Mouse (Mus musculus): Measurements from ENCODE around the gene Ino80b.

Gene Ino80b

DNA sequence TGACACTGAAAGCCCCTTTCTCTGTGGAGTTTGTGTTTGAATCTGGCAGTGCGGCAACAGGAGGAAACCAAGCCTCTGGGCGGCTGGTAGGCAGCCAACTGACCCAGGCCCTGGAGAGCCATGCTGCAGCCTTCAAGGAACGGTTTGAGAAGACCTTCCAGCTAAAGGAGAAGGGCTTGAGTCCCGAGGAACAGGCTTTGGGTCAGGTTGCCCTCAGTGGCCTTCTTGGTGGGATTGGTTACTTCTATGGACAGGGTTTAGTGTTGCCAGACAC lies 8.1 kb downstream of the Ino80b start:
- CTCF ChIA-PET, result interaction anchor here in 1 of 4 experiments (1.1 to 1.6 kb wide), 2 partner anchors 9 to 16 kb away, joined by 3 to 5 read pairs; partner anchors contain the start of genes Ccdc142 and Gm42688
- POLR2A ChIA-PET, result interaction anchor here (0.6 to 8.8 kb wide), 8 partner anchors 9 to 63 kb away, joined by 3 to 75 read pairs (median 5); partner anchors contain the start of genes 1700003E16Rik (in 1 of the 4), Aup1 (in 1 of the 4), Htra2 (in 1 of the 4) and Mrpl53 (in 1 of the 4)

DNA sequence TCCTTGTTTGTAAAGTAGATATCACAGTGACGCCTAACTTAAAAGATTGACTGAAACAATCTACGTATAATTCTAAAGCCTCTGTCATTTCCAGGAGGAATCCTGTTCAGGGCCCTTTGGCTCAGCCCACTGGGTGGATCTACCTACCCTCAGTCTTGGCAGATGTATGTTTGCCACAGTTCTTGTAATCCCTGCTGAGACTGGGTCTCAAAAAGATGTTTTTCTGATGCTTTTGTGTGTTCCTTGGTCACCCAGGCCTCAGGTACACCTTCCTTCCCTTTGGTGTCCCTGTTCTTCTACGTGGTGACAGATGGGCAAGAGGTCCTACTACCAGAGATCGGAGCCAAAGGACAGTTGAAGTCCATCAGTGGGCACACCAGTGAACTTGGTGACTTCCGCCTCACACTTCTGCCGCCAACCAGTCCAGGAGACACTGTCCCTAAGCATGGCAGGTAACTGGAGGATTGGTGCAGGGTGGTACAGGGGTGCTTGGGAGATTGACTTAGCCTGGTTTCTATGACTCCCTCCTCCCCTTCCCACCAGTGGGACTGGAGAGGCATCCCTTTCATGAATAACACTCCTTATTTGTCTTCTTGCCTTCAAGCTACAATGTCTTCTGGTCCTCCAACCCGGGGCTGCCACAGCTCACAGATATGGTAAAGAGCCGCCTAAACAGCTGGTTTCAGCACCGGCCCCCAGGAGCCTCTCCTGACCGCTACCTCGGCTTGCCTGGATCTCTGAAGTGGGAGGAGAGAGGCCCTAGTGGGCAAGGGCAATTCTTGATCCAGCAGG lies 8.7 kb downstream of the Ino80b start:
- ChIA-PET CTCF (interaction anchor here in 1 of 4 experiments (1.1 kb wide), 1 partner anchor 15 kb away, joined by 3 read pairs; the partner anchor contains the start of genes Ccdc142 and Gm42688), POLR2A (interaction anchor here in 3 of 4 experiments (0.8 to 8.8 kb wide), 9 partner anchors 8 to 62 kb away, joined by 3 to 75 read pairs (median 3); partner anchors contain the start of genes 1700003E16Rik (in 1 of the 3), Aup1 (in 1 of the 3), Htra2 (in 1 of the 3) and Mrpl53 (in 1 of the 3))

DNA sequence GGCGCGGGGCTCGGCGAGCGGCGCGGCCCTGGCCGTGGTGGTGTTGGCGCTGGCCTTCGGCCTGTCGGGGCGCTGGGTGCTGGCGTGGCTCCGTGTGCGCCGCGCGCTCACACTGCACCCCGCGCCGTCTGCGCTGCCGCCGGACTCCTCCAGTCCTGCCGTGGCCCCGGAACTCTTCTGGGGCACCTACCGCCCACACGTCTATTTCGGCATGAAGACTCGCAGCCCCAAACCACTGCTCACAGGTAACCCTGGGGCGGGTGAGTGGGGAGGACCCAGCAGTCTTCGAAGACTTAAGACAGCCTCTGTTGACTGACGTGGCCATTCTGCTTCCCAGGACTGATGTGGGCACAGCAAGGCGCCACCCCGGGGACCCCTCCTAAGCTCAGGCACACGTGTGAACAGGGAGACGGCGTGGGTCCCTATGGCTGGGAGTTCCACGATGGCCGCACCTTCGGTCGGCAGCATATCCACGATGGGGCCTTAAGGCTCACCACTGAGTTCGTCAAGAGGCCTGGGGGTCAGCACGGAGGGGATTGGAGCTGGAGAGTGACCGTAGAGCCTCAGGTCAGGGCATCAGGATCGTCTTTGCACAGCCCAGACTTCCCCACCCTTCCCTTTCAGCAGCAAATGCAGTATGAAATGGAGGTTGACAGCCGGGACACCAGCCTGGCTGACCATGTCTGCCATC lies 9.4 kb downstream of the Ino80b start:
- POLR2A ChIA-PET, result interaction anchor here in 1 of 4 experiments (0.8 to 6.4 kb wide), 4 partner anchors 7 to 61 kb away, joined by 3 to 41 read pairs (median 3); partner anchors contain the start of genes Aup1, Htra2 and Mrpl53
- CTCF ChIA-PET, result interaction anchor here in 1 of 4 experiments (0.7 kb wide), 1 partner anchor 54 kb away, joined by 3 read pairs; no protein-coding TSS in a partner anchor

DNA sequence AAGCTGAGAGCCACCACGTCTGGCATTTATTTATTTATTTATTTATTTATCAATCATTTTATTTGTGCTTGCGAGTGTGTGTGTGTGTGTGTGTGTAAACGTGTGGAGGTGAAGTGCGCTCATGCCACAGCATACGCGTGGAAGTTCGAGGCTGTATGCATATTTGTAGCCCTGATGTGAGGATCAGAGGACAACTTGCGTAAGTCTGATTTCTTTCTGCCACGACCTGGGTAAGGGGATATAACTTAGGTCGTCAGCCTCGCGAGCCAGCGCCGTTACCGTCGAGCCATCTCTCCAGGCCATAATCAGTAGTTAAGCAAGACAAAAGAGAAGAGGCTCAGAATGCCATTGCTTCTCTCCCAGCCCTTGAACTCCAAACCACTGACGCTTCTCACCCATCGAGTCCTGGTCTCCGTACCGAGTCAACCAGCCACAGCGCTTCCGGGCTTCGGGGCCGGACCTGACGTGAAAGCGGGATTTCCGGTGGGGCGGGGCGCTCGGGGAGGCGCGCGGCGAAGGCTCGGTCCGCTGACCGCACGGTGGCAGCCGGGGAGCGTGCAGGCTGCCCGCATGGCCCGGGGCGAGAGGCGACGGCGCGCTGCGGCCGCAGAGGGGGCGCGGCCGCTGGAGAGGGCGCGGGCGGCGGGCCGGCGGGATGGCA lies 10.1 kb downstream of the Ino80b start, which contains the start of gene Mogs:
Mogs (plus strand) TSS at position 486 of the 661 bp plus-strand sequence.
- CTCF ChIA-PET, result interaction anchor here in 1 of 4 experiments (0.6 to 0.7 kb wide), 2 partner anchors 12 to 55 kb away, joined by 3 to 4 read pairs; no protein-coding TSS in a partner anchor
- POLR2A ChIA-PET, result interaction anchor here in 3 of 4 experiments (0.6 to 6.4 kb wide), 13 partner anchors 7 to 197 kb away, joined by 3 to 41 read pairs (median 3); partner anchors contain the start of genes Ccdc142 (in 1 of the 3), Gm42688 (in 1 of the 3) and Mrpl53 (in 1 of the 3)

DNA sequence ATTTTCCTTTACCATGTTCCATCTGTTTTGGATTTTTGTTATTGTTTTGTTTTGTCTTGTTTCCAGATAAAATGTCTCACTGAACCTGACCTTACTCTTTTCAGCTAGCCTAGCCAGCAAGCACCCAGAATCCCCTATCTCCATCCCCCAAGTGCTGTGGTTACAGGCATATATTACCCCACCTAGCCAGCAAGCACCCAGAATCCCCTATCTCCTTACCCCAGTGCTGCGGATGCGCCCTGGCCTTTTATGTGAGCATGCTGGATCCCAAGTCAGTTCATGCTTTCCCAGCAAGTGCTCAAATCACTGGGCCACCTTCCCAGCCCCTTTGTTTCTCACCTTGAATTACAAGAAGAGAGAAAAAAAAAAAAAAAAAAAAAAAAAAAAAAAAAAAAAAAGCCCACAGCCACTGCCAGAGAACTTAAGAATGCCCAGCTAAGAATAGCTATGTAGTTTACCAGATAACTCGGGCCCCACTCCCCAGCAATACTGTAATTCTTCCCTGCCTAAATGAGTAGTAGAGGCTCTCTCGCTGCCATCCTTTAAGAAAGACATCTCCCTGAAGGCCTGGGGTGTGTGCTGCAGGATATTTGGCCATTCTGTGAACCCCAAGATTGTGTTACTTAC lies 13.6 kb downstream of the Ino80b start:
- CTCF ChIA-PET, result interaction anchor here in 1 of 4 experiments (0.7 kb wide), 1 partner anchor 160 kb away, joined by 5 read pairs; no protein-coding TSS in a partner anchor
- POLR2A ChIA-PET, result interaction anchor here in 3 of 4 experiments (0.7 to 4.0 kb wide), 8 partner anchors 9 to 15 kb away, joined by 3 to 16 read pairs (median 4); partner anchors contain the start of genes Ccdc142 (in 2 of the 3), Gm42688 (in 2 of the 3), Ino80b (in 1 of the 3) and Wbp1 (in 1 of the 3)

DNA sequence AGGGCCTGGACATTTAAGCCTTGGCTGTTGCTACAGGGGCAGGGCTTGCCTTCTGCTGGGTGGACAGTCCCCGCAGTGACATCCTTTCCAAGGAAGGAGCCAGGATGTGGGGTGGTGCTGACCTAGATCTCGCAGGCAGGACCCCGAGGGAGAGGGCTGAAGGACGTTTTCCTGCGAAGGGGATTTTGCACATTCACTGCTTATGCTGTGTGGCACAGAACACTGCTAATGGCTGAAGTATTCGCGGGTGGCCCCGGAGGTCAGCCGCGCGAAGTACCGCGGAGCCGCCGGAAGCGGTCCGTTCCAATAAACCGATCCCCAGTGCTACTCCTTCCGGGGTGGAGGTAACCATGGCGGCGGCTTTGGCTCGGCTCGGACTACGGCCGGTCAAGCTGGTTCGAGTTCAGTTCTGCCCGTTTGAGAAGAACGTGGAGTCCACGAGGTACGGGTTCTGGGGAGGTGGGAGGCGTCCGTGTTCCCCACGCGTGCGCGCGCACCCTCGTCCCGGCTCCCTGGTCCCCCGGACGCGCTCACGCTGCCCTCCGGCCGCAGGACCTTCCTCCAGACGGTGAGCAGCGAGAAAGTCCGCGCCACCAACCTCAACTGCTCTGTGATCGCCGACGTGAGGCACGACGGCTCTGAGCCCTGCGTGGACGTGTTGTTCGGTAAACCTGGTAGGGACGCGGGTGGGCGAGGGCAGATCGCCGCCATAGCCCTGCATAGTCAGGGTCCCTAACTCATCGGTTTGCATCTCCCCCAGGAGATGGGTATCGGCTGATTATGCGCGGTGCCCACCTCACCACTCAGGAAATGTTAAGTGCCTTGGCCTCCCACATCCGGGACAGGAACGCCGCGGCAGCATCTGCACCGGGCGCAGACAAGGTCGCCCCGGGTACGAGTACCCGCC lies 16.2 kb downstream of the Ino80b start, which contains the start of gene Mrpl53:
Mrpl53 (plus strand) TSS at position 279 of the 907 bp plus-strand sequence.
- POLR2A ChIA-PET, result interaction anchor here (0.5 to 6.6 kb wide), 19 partner anchors 7 to 636 kb away, joined by 3 to 41 read pairs (median 3); partner anchors contain the start of genes Wbp1 (in 3 of the 4), 1700003E16Rik (in 1 of the 4), Ccdc142 (in 1 of the 4) and Dqx1 (in 1 of the 4)
- CTCF ChIA-PET, result interaction anchor here in 3 of 4 experiments (0.6 to 1.6 kb wide), 5 partner anchors 18 to 781 kb away, joined by 3 to 12 read pairs (median 5); no protein-coding TSS in a partner anchor

DNA sequence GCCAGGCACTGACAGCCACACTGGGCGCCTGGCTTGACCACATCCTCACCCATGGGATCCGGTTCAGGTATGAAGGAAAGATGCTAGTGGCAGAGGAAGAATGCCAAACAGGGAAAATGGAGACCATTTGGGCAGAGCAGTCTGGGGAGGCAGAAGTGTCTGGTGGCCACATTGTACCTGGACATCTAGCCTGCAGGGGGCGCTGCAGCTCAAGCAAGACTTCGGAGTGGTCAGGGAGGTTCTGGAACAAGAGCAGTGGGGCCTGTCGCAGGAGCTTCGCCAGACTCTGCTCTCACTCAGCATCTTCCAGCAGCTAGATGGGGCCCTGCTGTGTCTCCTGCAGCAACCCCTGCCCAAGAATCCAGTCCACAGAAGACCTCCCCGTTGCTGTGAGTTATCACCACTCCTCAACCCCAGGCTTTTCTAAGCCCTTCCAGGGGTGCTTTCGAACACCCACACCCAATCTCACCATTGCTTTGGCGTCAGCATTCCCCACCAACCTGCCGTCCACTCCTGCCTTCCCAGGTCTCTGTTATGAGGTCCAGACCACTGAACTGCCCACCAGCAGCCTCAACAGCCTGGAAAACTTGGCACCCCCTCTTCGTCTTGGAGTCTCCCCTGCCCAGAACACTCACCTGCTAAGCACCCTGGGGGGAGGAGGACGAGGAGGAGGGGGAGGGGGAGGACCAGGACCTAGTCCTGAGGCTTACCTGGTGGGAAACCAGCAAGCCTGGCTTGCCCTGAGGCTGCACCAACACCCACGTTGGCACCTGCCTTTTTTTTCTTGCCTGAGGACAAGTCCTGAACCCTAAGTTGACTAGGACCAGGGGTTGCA lies 17.4 kb downstream of the Ino80b start:
- POLR2A ChIA-PET, result interaction anchor here in 3 of 4 experiments (0.7 to 6.6 kb wide), 15 partner anchors 10 to 218 kb away, joined by 3 to 41 read pairs (median 4); partner anchors contain the start of genes Wbp1 (in 2 of the 3), 1700003E16Rik (in 1 of the 3), Mob1a (in 1 of the 3) and Mthfd2 (in 1 of the 3)
- CTCF ChIA-PET, result interaction anchor here (0.5 to 2.6 kb wide), 30 partner anchors 10 to 334 kb away, joined by 3 to 15 read pairs (median 4); partner anchors contain the start of genes Aup1 (in 2 of the 4), Wbp1 (in 2 of the 4), 1700003E16Rik (in 1 of the 4) and Dctn1 (in 1 of the 4)

DNA sequence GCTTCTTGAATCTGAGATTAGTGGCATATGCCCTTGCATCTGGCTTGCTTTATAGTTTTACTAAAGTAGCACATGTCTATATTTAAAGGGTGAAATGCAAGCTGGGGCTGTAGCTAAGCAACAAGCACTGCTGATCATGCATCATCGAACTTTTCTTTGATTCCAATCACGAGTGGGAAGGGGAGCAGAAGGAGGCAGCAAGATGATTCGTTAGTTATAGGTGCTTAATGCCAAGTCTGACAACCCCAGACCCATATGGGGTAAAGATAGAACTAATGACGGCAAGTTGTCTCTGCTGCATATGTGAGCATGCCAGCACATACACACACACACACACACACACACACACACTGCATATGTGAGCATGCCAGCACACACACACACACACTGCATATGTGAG lies 21.1 kb downstream of the Ino80b start:
- POLR2A ChIA-PET, result interaction anchor here in 3 of 4 experiments (0.7 to 3.7 kb wide), 7 partner anchors 16 to 406 kb away, joined by 3 to 22 read pairs (median 3); partner anchors contain the start of genes Lbx2 (in 1 of the 3) and Wbp1 (in 1 of the 3)
- CTCF ChIA-PET, result interaction anchor here in 3 of 4 experiments (0.6 to 3.5 kb wide), 3 partner anchors 23 to 161 kb away, joined by 3 to 22 read pairs (median 6); partner anchors contain the start of gene Aup1 (in 1 of the 3)

DNA sequence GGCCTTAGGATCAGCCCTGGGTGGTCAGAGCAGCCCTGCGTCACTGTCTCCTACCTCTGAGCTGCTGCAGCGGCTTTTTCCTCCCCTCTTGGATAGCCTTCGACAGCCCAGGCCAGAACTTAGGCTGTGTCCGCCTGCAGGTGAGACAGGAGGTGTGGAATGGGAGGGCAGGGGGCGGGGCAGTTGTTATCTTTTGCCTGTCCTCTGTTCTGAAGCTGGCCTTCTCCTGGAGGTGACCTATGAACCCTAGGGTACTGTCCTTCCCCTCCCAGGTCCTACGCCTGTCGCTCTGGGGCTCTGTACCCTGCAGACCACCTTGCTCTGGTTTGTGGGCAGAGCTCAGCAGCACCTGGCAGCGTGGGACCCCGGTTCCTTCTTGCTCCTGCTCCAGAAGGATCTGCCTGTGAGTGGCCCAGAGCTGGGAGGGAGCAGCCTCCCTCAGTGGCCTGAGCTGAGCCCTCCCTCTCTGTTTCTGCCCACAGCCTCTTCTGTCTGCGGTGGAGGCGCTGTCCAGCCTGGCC lies 22.0 kb downstream of the Ino80b start:
- CTCF ChIA-PET, result interaction anchor here in 3 of 4 experiments (0.8 to 3.5 kb wide), 7 partner anchors 59 to 176 kb away, joined by 3 to 25 read pairs (median 14); partner anchors contain the start of gene Dctn1 (in 1 of the 3)
- POLR2A ChIA-PET, result interaction anchor here in 2 of 4 experiments (0.6 to 3.7 kb wide), 13 partner anchors 16 to 468 kb away, joined by 3 to 30 read pairs (median 5); partner anchors contain the start of genes Lbx2 (in 1 of the 2), Pcgf1 (in 1 of the 2) and Wbp1 (in 1 of the 2)

DNA sequence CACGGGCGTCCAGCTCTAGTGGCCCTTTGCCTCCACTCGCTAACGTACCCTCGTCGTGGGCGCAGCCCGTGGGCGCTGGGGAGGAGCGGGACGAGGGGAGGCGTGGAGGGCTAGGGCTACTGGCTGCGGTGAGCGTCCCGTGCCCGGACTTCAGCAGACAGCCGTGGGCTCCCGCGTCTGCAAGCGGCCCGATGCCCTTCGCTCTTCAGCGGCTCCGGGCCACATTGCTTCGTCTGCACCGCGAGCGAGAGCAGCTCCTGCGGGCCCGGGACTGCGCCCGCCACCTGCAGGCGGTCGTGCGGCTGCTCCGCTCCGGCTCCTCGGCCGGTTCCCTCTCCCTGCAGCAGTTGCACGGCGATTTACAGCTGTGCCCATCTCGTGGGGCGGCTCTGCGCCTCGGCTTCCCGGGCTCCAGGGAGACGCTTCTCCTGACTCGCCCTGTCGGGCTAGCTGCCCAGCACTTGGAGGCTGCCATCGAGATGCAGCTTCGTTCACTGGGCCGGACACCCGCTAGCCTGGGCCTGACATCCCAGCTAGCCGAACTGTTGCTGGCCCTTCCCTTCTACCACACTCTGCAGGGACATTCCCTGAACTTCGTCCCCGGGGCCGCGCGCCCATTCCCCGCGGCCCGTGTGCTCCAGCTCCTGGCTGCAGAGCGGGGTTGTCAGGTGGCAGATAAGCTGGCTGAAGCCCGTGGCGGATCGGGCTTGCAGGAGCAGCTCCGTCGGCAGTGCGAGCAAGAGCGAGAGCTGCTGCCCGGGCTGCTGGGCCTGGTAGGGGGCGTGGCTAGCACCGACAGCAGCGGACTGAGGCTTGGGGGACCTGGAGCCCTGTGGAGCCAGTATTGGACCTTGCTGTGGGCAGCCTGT lies 23.3 kb downstream of the Ino80b start:
- ChIA-PET CTCF (interaction anchor here (0.5 to 3.5 kb wide), 67 partner anchors 8 to 448 kb away, joined by 3 to 43 read pairs (median 4); partner anchors contain the start of genes Dctn1 (in 3 of the 4), Wbp1 (in 3 of the 4), Aup1 (in 2 of the 4) and Dqx1 (in 2 of the 4)), POLR2A (interaction anchor here (0.6 to 3.7 kb wide), 72 partner anchors 8 to 322 kb away, joined by 3 to 48 read pairs (median 4); partner anchors contain the start of genes Wbp1 (in 4 of the 4), 1700003E16Rik (in 3 of the 4), Aup1 (in 3 of the 4) and Htra2 (in 3 of the 4))

DNA sequence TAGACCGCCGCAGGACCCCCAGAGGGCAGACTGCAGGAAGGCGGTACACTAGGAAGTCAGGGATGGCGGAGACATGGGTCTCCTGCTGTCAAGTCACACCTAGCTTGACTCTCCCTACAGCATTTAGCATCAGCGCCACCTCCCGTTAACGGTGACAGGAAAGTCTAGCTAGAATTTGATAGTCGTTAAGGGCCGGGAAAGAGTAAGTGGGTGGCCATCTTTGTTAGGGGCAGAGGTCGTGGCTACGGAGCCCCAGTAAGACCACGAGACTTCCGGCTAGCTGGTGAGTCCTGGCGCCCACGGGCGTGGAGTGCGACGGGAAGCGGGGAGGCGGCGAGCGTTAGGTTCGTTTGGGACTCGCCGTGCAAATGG lies 23.9 kb downstream of the Ino80b start, which contains the start of the genes Ccdc142 and Gm42688:
Ccdc142 (plus strand) TSS at position 286 of the 372 bp plus-strand sequence.
Gm42688 (plus strand) TSS at position 302 of the 372 bp plus-strand sequence.
- POLR2A ChIA-PET, result interaction anchor here (0.6 to 3.7 kb wide), 62 partner anchors 9 to 838 kb away, joined by 3 to 48 read pairs (median 4); partner anchors contain the start of genes 1700003E16Rik (in 3 of the 4), Aup1 (in 3 of the 4), Htra2 (in 3 of the 4) and Wbp1 (in 3 of the 4)
- CTCF ChIA-PET, result interaction anchor here (0.5 to 3.5 kb wide), 58 partner anchors 8 to 447 kb away, joined by 3 to 43 read pairs (median 5); partner anchors contain the start of genes Dctn1 (in 3 of the 4), Wbp1 (in 3 of the 4), Lbx2 (in 2 of the 4) and Pcgf1 (in 2 of the 4)

DNA sequence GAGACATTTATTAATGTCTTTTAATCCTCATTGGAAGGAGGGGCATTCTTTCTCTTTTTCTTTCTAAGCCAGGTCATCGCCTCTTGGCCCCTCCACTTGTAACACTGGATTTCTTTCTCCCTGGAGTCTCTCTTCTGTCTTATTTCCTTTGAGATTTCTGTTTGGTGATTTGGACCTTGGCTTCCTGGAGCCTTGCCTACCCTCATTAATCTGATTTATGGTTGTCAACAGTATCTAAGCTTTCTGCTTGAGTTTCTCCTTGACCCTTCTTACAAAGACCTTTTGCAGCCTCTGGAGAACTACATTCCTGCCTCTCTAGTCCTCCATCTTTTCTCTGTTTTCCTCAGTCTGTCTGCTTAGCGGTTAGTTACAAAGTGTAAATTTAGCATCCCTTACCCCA lies 26.8 kb downstream of the Ino80b start:
- ChIA-PET POLR2A (interaction anchor here in 3 of 4 experiments (0.5 to 1.6 kb wide), 5 partner anchors 11 to 130 kb away, joined by 3 to 5 read pairs (median 3); partner anchors contain the start of gene Pcgf1 (in 1 of the 3)), CTCF (interaction anchor here in 3 of 4 experiments (0.6 to 3.2 kb wide), 4 partner anchors 8 to 127 kb away, joined by 3 to 8 read pairs (median 4); no protein-coding TSS in a partner anchor)
